Mouse (Mus musculus) E14TG2a.4 (cell line): ENCODE data around the gene Syn3.

Source experiments
- H3K27me3 ChIP-seq: 2 replicates; pipeline ENCODE4 v1.6.1; 2014; ENCODE audit warnings: low read length, control low read depth; ENCODE audit not compliant: insufficient read depth
- H3K36me3 ChIP-seq: 2 replicates; pipeline ENCODE4 v1.6.1; 2014; ENCODE audit warnings: low read length, control low read depth; ENCODE audit not compliant: insufficient read depth
- H3K4me1 ChIP-seq: replicated peaks from 2 replicates; pipeline ENCODE4 v1.6.1; 2014; ENCODE audit warnings: low read depth, low read length, control low read depth
- H3K4me3 ChIP-seq: replicated peaks from 2 replicates; pipeline ENCODE4 v1.5.1; 2014; ENCODE audit warnings: mild to moderate bottlenecking, low read length
- H3K9me3 ChIP-seq: 2 replicates; pipeline ENCODE4 v1.6.1; 2014; ENCODE audit warnings: low read length, control low read depth
- CTCF ChIP-seq: conservative IDR thresholded peaks from 2 replicates; pipeline ENCODE4 v1.5.1; 2014; ENCODE audit warnings: low read length
- NANOG ChIP-seq: IDR thresholded peaks from 2 replicates; pipeline ENCODE4 v1.6.1; 2014; ENCODE audit warnings: borderline replicate concordance, low read length, mixed read lengths
- POU5F1 ChIP-seq: IDR thresholded peaks from 2 replicates; pipeline ENCODE4 v1.6.1; 2014; ENCODE audit warnings: low read length, borderline replicate concordance

Syn3 gene

GRCm38 (mm10) chr10:86277327-86277726 is 221.4 kb downstream of the Syn3 start:
- H3K27me3 ChIP-seq, result 0 out of 2 replicates have a peak, but pooled peaks cover 10% of the 10 kb centered on the region
- no peaks in the 10 kb centered on the region for H3K4me1 ChIP-seq
- TF ChIP-seq POU5F1 (no peak), NANOG (no peak), CTCF (no peak)
- H3K36me3 ChIP-seq, result no peaks in the 10 kb centered on the region
- H3K9me3 ChIP-seq, result no peaks in the 10 kb centered on the region
- no peak overlapping the region for H3K4me3 ChIP-seq

- H3K27me3 ChIP-seq, result 0 out of 2 replicates have a peak, but pooled peaks cover 10% of the 10 kb centered on the region
- H3K4me3 ChIP-seq, result no peak overlapping the region
- no peaks in the 10 kb centered on the region for H3K9me3 ChIP-seq
- no peaks in the 10 kb centered on the region for H3K36me3 ChIP-seq
- no peaks in the 10 kb centered on the region for H3K4me1 ChIP-seq
- TF ChIP-seq POU5F1, result no peak
- no peak for TF ChIP-seq NANOG
- no peak for TF ChIP-seq CTCF
These were observed 223.1 kb downstream of the Syn3 start for GRCm38 (mm10) chr10:86275585-86275984.

GRCm38 (mm10) chr10:86273410-86274191 is 225.1 kb downstream of the Syn3 start:
- Histone ChIP-seq H3K4me1 (no peaks in the 10 kb centered on the region), H3K9me3 (no peaks in the 10 kb centered on the region), H3K4me3 (no peak overlapping the region), H3K36me3 (no peaks in the 10 kb centered on the region), H3K27me3 (0 out of 2 replicates have a peak, but pooled peaks cover 6% of the 10 kb centered on the region)
- TF ChIP-seq CTCF, result no peak
- no peak for TF ChIP-seq NANOG
- TF ChIP-seq POU5F1, result no peak

GRCm38 (mm10) chr10:86272826-86273225 is 225.9 kb downstream of the Syn3 start:
- TF ChIP-seq NANOG, result no peak
- TF ChIP-seq POU5F1, result no peak
- TF ChIP-seq CTCF, result no peak
- Histone ChIP-seq H3K36me3 (no peaks in the 10 kb centered on the region), H3K4me1 (no peaks in the 10 kb centered on the region), H3K4me3 (no peak overlapping the region), H3K9me3 (no peaks in the 10 kb centered on the region), H3K27me3 (no peaks in the 10 kb centered on the region)

- no peaks in the 10 kb centered on the region for H3K36me3 ChIP-seq
- H3K9me3 ChIP-seq, result no peaks in the 10 kb centered on the region
- TF ChIP-seq NANOG (no peak), CTCF (no peak), POU5F1 (no peak)
- H3K4me3 ChIP-seq, result no peak overlapping the region
- H3K27me3 ChIP-seq, result no peaks in the 10 kb centered on the region
- H3K4me1 ChIP-seq, result no peaks in the 10 kb centered on the region
These were observed 228.4 kb downstream of the Syn3 start for GRCm38 (mm10) chr10:86270254-86270653.

- Histone ChIP-seq H3K4me3 (no peak overlapping the region), H3K36me3 (no peaks in the 10 kb centered on the region), H3K9me3 (no peaks in the 10 kb centered on the region), H3K27me3 (no peaks in the 10 kb centered on the region), H3K4me1 (no peaks in the 10 kb centered on the region)
- TF ChIP-seq POU5F1 (no peak), NANOG (no peak), CTCF (no peak)
These were observed 234.1 kb downstream of the Syn3 start for GRCm38 (mm10) chr10:86264618-86265017.

GRCm38 (mm10) chr10:86261725-86262124 is 237.0 kb downstream of the Syn3 start:
- Histone ChIP-seq H3K4me1 (no peaks in the 10 kb centered on the region), H3K9me3 (no peaks in the 10 kb centered on the region), H3K4me3 (no peak overlapping the region), H3K27me3 (no peaks in the 10 kb centered on the region), H3K36me3 (no peaks in the 10 kb centered on the region)
- TF ChIP-seq CTCF (no peak), NANOG (no peak), POU5F1 (no peak)

GRCm38 (mm10) chr10:86258992-86259391 is 239.7 kb downstream of the Syn3 start:
- no peaks in the 10 kb centered on the region for H3K27me3 ChIP-seq
- H3K4me1 ChIP-seq, result no peaks in the 10 kb centered on the region
- TF ChIP-seq CTCF (no peak), POU5F1 (no peak), NANOG (no peak)

More at GRCm38 (mm10) chr10:86258992-86259391, 239.7 kb downstream of the Syn3 start:
- Histone ChIP-seq H3K9me3 (no peaks in the 10 kb centered on the region), H3K36me3 (no peaks in the 10 kb centered on the region), H3K4me3 (no peak overlapping the region)
